Mouse (Mus musculus): ENCODE data around the gene Txndc8.

DNA sequence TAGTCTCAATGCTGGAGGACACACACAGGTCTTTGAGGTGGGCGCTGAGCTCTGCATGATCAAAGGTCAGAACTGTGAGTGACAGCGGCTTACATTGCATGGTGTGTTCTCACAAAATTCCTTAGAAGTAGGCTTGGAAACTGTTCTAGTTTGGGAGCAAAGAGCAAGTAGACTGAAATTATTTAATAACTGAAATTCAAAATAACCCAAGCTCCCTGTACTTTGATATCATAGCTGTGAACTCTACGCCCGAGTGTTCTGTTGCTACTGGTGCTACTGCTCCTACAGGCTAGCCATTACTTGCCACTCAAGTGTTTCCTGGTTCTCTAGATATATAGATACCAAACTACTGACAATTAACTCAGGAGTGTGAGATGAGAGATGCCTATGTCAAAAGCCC, 43.4 kb downstream of the Txndc8 start:
- TF ChIP-seq CTCF (IDR thresholded peaks at IDR 0.05; ENCODE audit: borderline replicate concordance, insufficient read depth, low read depth, low read length) (no peak), POLR2A (IDR thresholded peaks at IDR 0.05; ENCODE audit: borderline replicate concordance, insufficient read depth, low read length) (no peak)
